Mouse (Mus musculus): ENCODE data around the gene Nek1.

DNA sequence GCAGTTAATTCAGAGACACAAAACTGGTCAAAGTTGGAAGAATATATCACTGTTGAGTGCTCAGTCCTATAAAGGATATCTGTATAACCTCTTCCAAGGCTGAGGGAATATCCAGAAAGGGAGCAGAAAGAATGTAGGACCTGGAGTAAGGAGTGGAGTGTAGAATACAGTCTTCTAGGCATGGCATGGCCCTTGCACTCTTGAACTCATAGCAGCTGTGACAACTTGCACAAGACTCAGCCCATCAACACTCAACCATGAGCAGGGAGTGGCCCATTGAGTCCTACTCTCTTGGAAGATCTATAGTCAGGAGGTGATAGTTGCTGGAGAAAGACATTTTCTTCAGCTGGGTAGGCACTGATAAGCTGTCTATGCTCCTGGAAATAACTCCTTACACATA is 149.8 kb downstream of the Nek1 start:
- no peak for TF ChIP-seq CTCF (conservative IDR thresholded peaks at IDR 0.05; ENCODE audit: low read length)
- TF ChIP-seq NANOG (IDR thresholded peaks at IDR 0.05; ENCODE audit: borderline replicate concordance, low read length) = no peak
- TF ChIP-seq POU5F1 (IDR thresholded peaks at IDR 0.05; ENCODE audit: borderline replicate concordance, low read length) = no peak

Measured in E14TG2a.4 (cell line).